Mouse (Mus musculus) CD4-positive, CD25-positive, alpha-beta regulatory T cell (primary cell): ENCODE measurements around the gene Pex11b. TPM values are rescaled to one million over a fixed set of nuclear protein-coding genes. Genes with fewer than 3 reads are reported as not detected.

Experiments used
- polyA plus RNA-seq: library from polyadenylated mRNA; unstranded; fragments of 100-300 nt; shearing (Covaris generic); gene quantifications from one replicate; pipeline ENCODE4 v1.2.1, GENCODE M21; 2017

Pex11b gene
- 49.6 TPM for polyA plus RNA-seq

GRCm38 (mm10) chr3:96634928-96635879, at the start of gene Pex11b, which contains the start of gene Gm42957:
Gene Pex11b, plus strand, starts transcription at chr3:96635376.
Gene Gm42957, plus strand, starts transcription at chr3:96635474.

GRCm38 (mm10) chr3:96593790-96594560, 41.2 kb upstream of the Pex11b start, which contains the start of gene Polr3gl:
Gene Polr3gl, minus strand, starts transcription at chr3:96594181.

GRCm38 (mm10) chr3:96596228-96596707, 38.9 kb upstream of the Pex11b start, which contains the start of gene Ankrd34a:
Gene Ankrd34a, plus strand, starts transcription at chr3:96596636.

GRCm38 (mm10) chr3:96600639-96601250, 34.4 kb upstream of the Pex11b start, which contains the start of gene Lix1l:
Gene Lix1l, plus strand, starts transcription at chr3:96601149.

GRCm38 (mm10) chr3:96629729-96630600, 5.2 kb upstream of the Pex11b start, which contains the start of gene Rbm8a:
Gene Rbm8a, plus strand, starts transcription at chr3:96629933.

GRCm38 (mm10) chr3:96645018-96645649, 10.0 kb downstream of the Pex11b start, which contains the start of gene Itga10:
Gene Itga10, plus strand, starts transcription at chr3:96645584.

GRCm38 (mm10) chr3:96669727-96670468, 34.7 kb downstream of the Pex11b start, which contains the start of gene Ankrd35:
Gene Ankrd35, plus strand, starts transcription at chr3:96670131.

Other genes starting within 250 kb of the Pex11b start
- gene BC107364, start 183.1 kb upstream of the Pex11b start, polyA plus RNA-seq: not detected
- gene Hfe2, start 110.2 kb upstream of the Pex11b start, polyA plus RNA-seq: not detected
- gene Txnip, start 77.4 kb upstream of the Pex11b start, polyA plus RNA-seq: 718 TPM
- 0.93 TPM for gene Gm16253, start 58.4 kb upstream of the Pex11b start, polyA plus RNA-seq
- 22.0 TPM for gene Polr3gl, start 41.2 kb upstream of the Pex11b start, polyA plus RNA-seq
- gene Ankrd34a, start 38.7 kb upstream of the Pex11b start, polyA plus RNA-seq: 0.07 TPM
- 0.29 TPM for gene Lix1l, start 34.2 kb upstream of the Pex11b start, polyA plus RNA-seq
- 166 TPM for gene Rbm8a, start 5.4 kb upstream of the Pex11b start, polyA plus RNA-seq
- 0.24 TPM for gene Gm42957, start 98 bp downstream of the Pex11b start, polyA plus RNA-seq
- gene Itga10, start 10.2 kb downstream of the Pex11b start, polyA plus RNA-seq: 0.16 TPM
- not detected for gene Ankrd35, start 34.8 kb downstream of the Pex11b start, polyA plus RNA-seq
- gene Pias3, start 61.0 kb downstream of the Pex11b start, polyA plus RNA-seq: 25.1 TPM
- gene Nudt17, start 73.2 kb downstream of the Pex11b start, polyA plus RNA-seq: 0.50 TPM
- gene Polr3c, start 92.3 kb downstream of the Pex11b start, polyA plus RNA-seq: 72.2 TPM
- 120 TPM for gene Rnf115, start 92.3 kb downstream of the Pex11b start, polyA plus RNA-seq
- gene Pdzk1, start 193.9 kb downstream of the Pex11b start, polyA plus RNA-seq: not detected
- 22.4 TPM for gene Cd160, start 194.0 kb downstream of the Pex11b start, polyA plus RNA-seq